Comparison of ENCODE assay signal across 12 mouse cellular contexts in the genomic region with DNA sequence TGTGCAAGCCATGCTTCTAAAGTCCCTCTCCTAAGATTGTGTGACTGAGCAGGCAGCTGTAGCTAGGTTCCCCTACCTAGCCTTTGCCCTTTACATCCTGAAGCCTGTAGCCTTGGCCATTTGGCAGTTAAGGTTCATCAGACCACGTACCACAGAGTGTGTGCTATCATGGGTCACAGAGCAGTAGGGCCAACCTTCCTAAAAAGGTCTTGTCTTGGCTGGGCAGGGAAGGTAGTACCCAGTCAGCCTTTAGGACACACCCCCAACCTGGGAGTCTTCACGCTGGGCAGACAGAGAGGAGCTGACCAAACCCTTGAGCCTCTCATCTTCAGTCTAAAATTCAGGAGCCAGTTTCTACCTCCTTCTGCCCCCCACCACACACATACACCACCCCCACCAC. TPM values are rescaled to one million over a fixed set of nuclear protein-coding genes. Genes with fewer than 3 reads are reported as not detected.
A peak's percentile ranks its signal among the peaks of the same experiment; 100 is the strongest.
DNase-seq lines count a peak whose midpoint lies in the region; ATAC-seq and TF ChIP-seq lines count a peak whose summit lies in the region.
"Had no signal": no experiment of that assay in that cellular context is flagged by ENCODE, and none has a peak within 500 bp of the region (broad histone marks: within the 10 kb centered on the region; RNA-seq: fewer than 3 reads in every experiment).

No protein-coding gene starts in this region.

- H3K79me2 ChIP-seq in heart, adult 2 months (replicated peaks; ENCODE audit: control insufficient read depth, insufficient read depth, low read length), result no peaks in the 10 kb centered on the region; the same call in 1 of the 2 replicates

- no peak overlapping the region for H3K4me2 ChIP-seq in heart, embryonic 16.5 days (ENCODE audit: low read depth, low read length)
- H3K4me2 ChIP-seq in embryonic facial prominence, embryonic 13.5 days, result peak overlapping the region; percentile 88
- H3K4me2 ChIP-seq in intestine, embryonic 14.5 days (ENCODE audit: low read length), result peak overlapping the region; percentile 100
- H3K4me2 ChIP-seq in midbrain, embryonic 12.5 days (replicated peaks), result peak overlapping the region; percentile 94

- H3K9me3 ChIP-seq in heart, embryonic 16.5 days (replicated peaks; ENCODE audit: control insufficient read depth, low read length), result no peaks in the 10 kb centered on the region
- no peaks in the 10 kb centered on the region for H3K9me3 ChIP-seq in embryonic facial prominence, embryonic 13.5 days
- no peaks in the 10 kb centered on the region for H3K9me3 ChIP-seq in intestine, embryonic 14.5 days (ENCODE audit: control insufficient read depth, low read length)
- H3K9me3 ChIP-seq in midbrain, embryonic 12.5 days, result no peaks in the 10 kb centered on the region

- TF ChIP-seq EP300 in heart, adult 2 months (IDR thresholded peaks at IDR 0.05; ENCODE audit: insufficient read depth, low read depth, low read length), result no peak

- H3K4me1 ChIP-seq in heart, embryonic 16.5 days (ENCODE audit: control insufficient read depth, insufficient read depth, low read length), result peaks cover 66% of the 10 kb centered on the region
- H3K4me1 ChIP-seq in heart, adult 2 months (ENCODE audit: control insufficient read depth, insufficient read depth, low read length), result peaks cover 27% of the 10 kb centered on the region
- peaks cover 68% of the 10 kb centered on the region for H3K4me1 ChIP-seq in embryonic facial prominence, embryonic 13.5 days
- H3K4me1 ChIP-seq in intestine, embryonic 14.5 days (replicated peaks; ENCODE audit: control insufficient read depth, insufficient read depth, low read length), result peaks cover 60% of the 10 kb centered on the region
- H3K4me1 ChIP-seq in midbrain, embryonic 12.5 days, result peaks cover 71% of the 10 kb centered on the region

- no peaks in the 10 kb centered on the region for H3K36me3 ChIP-seq in heart, embryonic 16.5 days (ENCODE audit: control insufficient read depth, insufficient read depth)
- no peaks in the 10 kb centered on the region for H3K36me3 ChIP-seq in heart, adult 2 months (ENCODE audit: control insufficient read depth, insufficient read depth, low read length)
- peaks cover 6% of the 10 kb centered on the region for H3K36me3 ChIP-seq in embryonic facial prominence, embryonic 13.5 days
- no peaks in the 10 kb centered on the region; the same call in 1 of the 2 replicates for H3K36me3 ChIP-seq in intestine, embryonic 14.5 days (ENCODE audit: control insufficient read depth, insufficient read depth, low read length)
- H3K36me3 ChIP-seq in midbrain, embryonic 12.5 days, result peaks cover 5% of the 10 kb centered on the region

- no peak for ATAC-seq in heart, embryonic 16.5 days (replicated peaks; ENCODE audit: extremely low read depth, insufficient read depth, low FRiP score)
- ATAC-seq in embryonic facial prominence, embryonic 13.5 days (ENCODE audit: insufficient number of reproducible peaks, insufficient read depth, low FRiP score, low TSS enrichment, low read depth), result no peak
- ATAC-seq in intestine, embryonic 14.5 days (replicated peaks; ENCODE audit: low FRiP score, low TSS enrichment, low read depth), result no peak
- no peak for ATAC-seq in midbrain, embryonic 12.5 days (ENCODE audit: low FRiP score, low read depth)
- ATAC-seq: inflammation-experienced regulatory T-cells, adult 6 months had no signal

- no peak overlapping the region for H3K4me3 ChIP-seq in heart, embryonic 16.5 days (ENCODE audit: low read length)
- no peak overlapping the region for H3K4me3 ChIP-seq in heart, adult 2 months
- no peak overlapping the region for H3K4me3 ChIP-seq in embryonic facial prominence, embryonic 13.5 days
- H3K4me3 ChIP-seq in intestine, embryonic 14.5 days (ENCODE audit: low read depth, low read length), result no peak overlapping the region
- no peak overlapping the region for H3K4me3 ChIP-seq in midbrain, embryonic 12.5 days
- H3K4me3 ChIP-seq: erythroblast, embryonic 14.5 days had no signal

- TF ChIP-seq POLR2A in heart, adult 2 months (IDR thresholded peaks at IDR 0.05; ENCODE audit: insufficient read depth, low read depth, low read length), result no peak

- peak overlapping the region; percentile 33 for H3K27ac ChIP-seq in heart, embryonic 16.5 days (ENCODE audit: low read length)
- no peak overlapping the region for H3K27ac ChIP-seq in heart, adult 2 months
- H3K27ac ChIP-seq in embryonic facial prominence, embryonic 13.5 days, result peak overlapping the region; percentile 97
- H3K27ac ChIP-seq in intestine, embryonic 14.5 days (ENCODE audit: low read depth), result peak overlapping the region; percentile 36; the same call in 1 of the 2 replicates
- H3K27ac ChIP-seq in midbrain, embryonic 12.5 days (replicated peaks), result no peak overlapping the region

- H3K9ac ChIP-seq in heart, embryonic 16.5 days (ENCODE audit: low read length), result peak overlapping the region; percentile 8
- H3K9ac ChIP-seq in heart, adult 2 months (ENCODE audit: low read depth, low read length), result no peak overlapping the region
- 0 out of 2 replicates have a peak overlapping the region, but pooled peaks have one; percentile 92 for H3K9ac ChIP-seq in embryonic facial prominence, embryonic 13.5 days
- H3K9ac ChIP-seq in intestine, embryonic 14.5 days (ENCODE audit: low read length), result no peak overlapping the region
- H3K9ac ChIP-seq in midbrain, embryonic 12.5 days (replicated peaks), result peak overlapping the region; percentile 31; the same call in 1 of the 2 replicates

- DNase-seq in heart, adult 2 months, result no peak
- no peak for DNase-seq in intestine, embryonic 14.5 days (ENCODE audit: low spot score)
- DNase-seq in layer of hippocampus, adult 11-12 months (ENCODE audit: low spot score), result no peak
- DNase-seq in cerebellum, postnatal 4 days (ENCODE audit: low spot score in 2 of 2), result no peak
- DNase-seq in frontal cortex, postnatal 25 days (ENCODE audit: low spot score in 2 of 2), result no peak

- TF ChIP-seq CTCF in heart, adult 2 months (IDR thresholded peaks at IDR 0.05), result no peak

- no peaks in the 10 kb centered on the region for H3K27me3 ChIP-seq in heart, embryonic 16.5 days (ENCODE audit: control insufficient read depth, insufficient read depth, low read length)
- H3K27me3 ChIP-seq in heart, adult 2 months (ENCODE audit: control insufficient read depth, insufficient read depth, low read length), result no peaks in the 10 kb centered on the region
- H3K27me3 ChIP-seq in embryonic facial prominence, embryonic 13.5 days, result no peaks in the 10 kb centered on the region
- H3K27me3 ChIP-seq in intestine, embryonic 14.5 days (replicated peaks; ENCODE audit: control insufficient read depth, insufficient read depth, low read length), result no peaks in the 10 kb centered on the region
- H3K27me3 ChIP-seq in midbrain, embryonic 12.5 days, result no peaks in the 10 kb centered on the region

- intact Hi-C loops in heart, adult 2 months (cut with DNase I), result loop anchor here (5.0 kb wide), 1 partner anchor 198 kb away; a partner anchor contains a TSS

- WGBS in heart, embryonic 16.5 days, result 35% methylated on average over 2 of the region's 2 CpGs
- WGBS in heart, adult 2 months, result 47% methylated on average over 2 of the region's 2 CpGs
- 60% methylated on average over 2 of the region's 2 CpGs for WGBS in embryonic facial prominence, embryonic 13.5 days
- WGBS in intestine, embryonic 14.5 days, result 36% methylated on average over 2 of the region's 2 CpGs
- 71% methylated on average over 2 of the region's 2 CpGs for WGBS in midbrain, embryonic 12.5 days

RNA-seq across cellular contexts. Expression of a gene that starts 51.8 kb away (rescaled TPM):
- polyA plus RNA-seq in heart, embryonic 16.5 days (2015; fragmentation: Nextera tagmentation; extraction: Ambion mirVana), result not detected in 2 replicates
- total RNA-seq in heart, adult 2 months (2021), result not detected
- not detected in 2 replicates for polyA plus RNA-seq in heart, adult 2 months (2012; rRNA removed)
- not detected in 2 replicates for polyA plus RNA-seq in embryonic facial prominence, embryonic 13.5 days (2015; fragmentation: Nextera tagmentation; extraction: Ambion mirVana)
- polyA plus RNA-seq in intestine, embryonic 14.5 days (2014; fragmentation: Nextera tagmentation; extraction: Ambion mirVana), result not detected in 2 replicates
- polyA plus RNA-seq in midbrain, embryonic 12.5 days (2016; fragmentation: Nextera tagmentation; extraction: Ambion mirVana), result not detected in 2 replicates
- total RNA-seq: CH12.LX had no signal
- polyA plus RNA-seq: erythroblast, embryonic 14.5 days; inflammation-experienced regulatory T-cells, adult 6 months; thymus, postnatal 0 days had no signal

Comparison
In these comparisons a context has a peak if more than half of its experiments do, and no peak if none do; other contexts are left out.
1. H3K27ac ChIP-seq: peak in heart, embryonic 16.5 days (single experiment), embryonic facial prominence, embryonic 13.5 days (single experiment) and intestine, embryonic 14.5 days (single experiment); none in heart, adult 2 months (single experiment) and midbrain, embryonic 12.5 days (single experiment).
2. H3K9ac ChIP-seq: peak in heart, embryonic 16.5 days (single experiment), embryonic facial prominence, embryonic 13.5 days (single experiment) and midbrain, embryonic 12.5 days (single experiment); none in heart, adult 2 months (single experiment) and intestine, embryonic 14.5 days (single experiment).